Mouse (Mus musculus): ENCODE data around the gene Vamp9. TPM values are rescaled to one million over a fixed set of nuclear protein-coding genes. Genes with fewer than 3 reads are reported as not detected.

Vamp9 gene
- total RNA-seq, 2 experiments from 2014 or later, result 0.41 TPM; not detected in 1

Other genes with a start within 250 kb of the Vamp9 start
- gene Rasgef1b, start 177.2 kb upstream of the Vamp9 start, total RNA-seq (2021), result 1 to 10 TPM; 3.2 to 3.6 TPM
- 100 to 1,000 TPM; 214 to 238 TPM for gene Hnrnpd, start 72.7 kb downstream of the Vamp9 start, total RNA-seq (2021)
- gene 4930524J08Rik, start 72.8 kb downstream of the Vamp9 start, total RNA-seq (2021), result 1 to 10 TPM; 2.6 to 2.8 TPM
- 100 to 1,000 TPM; 116 to 132 TPM for gene Hnrnpdl, start 133.4 kb downstream of the Vamp9 start, total RNA-seq (2021)
- gene Enoph1, start 133.7 kb downstream of the Vamp9 start, total RNA-seq (2021), result 10 to 100 TPM; 13.9 to 14.7 TPM

All from gastrocnemius, postnatal 4 days (tissue).